Mouse (Mus musculus) lung, postnatal 0 days (tissue): ENCODE measurements around the gene Ssbp1.

Experiments
- CTCF ChIP-seq: IDR thresholded peaks from 2 replicates; pipeline ENCODE4 v1.5.1; 2016; ENCODE audit warnings: antibody characterized with exemption, mild to moderate bottlenecking
- EP300 ChIP-seq: IDR thresholded peaks from 2 replicates; pipeline ENCODE4 v1.6.1; 2016; ENCODE audit warnings: antibody characterized with exemption, mild to moderate bottlenecking, control low read depth

GRCm38 (mm10) chr6:40429521-40429931 lies 41.6 kb upstream of the Ssbp1 start:
- no peak for TF ChIP-seq EP300
- no peak for TF ChIP-seq CTCF
